Mouse (Mus musculus) kidney, postnatal 4 days (tissue): Measurements from ENCODE around the gene Tstd1.

ENCODE experiments used
- DNase-seq, 2 experiments: peaks; one replicate each; pipeline ENCODE4 v3.0.0; 2021; ENCODE audit warnings: mixed read lengths in 2 of 2

Gene Tstd1

GRCm38 (mm10) chr1:171419291-171419882 is 715 bp downstream of the Tstd1 start:
- DNase-seq, result no peak

- DNase-seq, result no peak
These were observed 1.2 kb downstream of the Tstd1 start for GRCm38 (mm10) chr1:171419905-171420304.

- DNase-seq, result no peak
These were observed 3.9 kb downstream of the Tstd1 start for GRCm38 (mm10) chr1:171422504-171423095.

GRCm38 (mm10) chr1:171424638-171425037 is 6.0 kb downstream of the Tstd1 start:
- no peak for DNase-seq

GRCm38 (mm10) chr1:171425126-171425525 is 6.5 kb downstream of the Tstd1 start:
- DNase-seq, result peak; percentile 30 to 48

- no peak for DNase-seq
These were observed 13.5 kb downstream of the Tstd1 start for GRCm38 (mm10) chr1:171432158-171432557.

- DNase-seq, result no peak
These were observed 16.7 kb downstream of the Tstd1 start for GRCm38 (mm10) chr1:171435288-171435814.

GRCm38 (mm10) chr1:171435974-171436373 is 17.3 kb downstream of the Tstd1 start:
- DNase-seq, result no peak

GRCm38 (mm10) chr1:171437264-171438013 is 18.8 kb downstream of the Tstd1 start, which contains the start of gene F11r:
TSS of gene F11r (plus strand) at chr1:171437535.
- DNase-seq, result peak; percentile 94 to 96

- peak; percentile 35 to 54 for DNase-seq
These were observed 19.5 kb downstream of the Tstd1 start for GRCm38 (mm10) chr1:171438014-171438670.

GRCm38 (mm10) chr1:171439072-171439471 is 20.4 kb downstream of the Tstd1 start:
- no peak for DNase-seq

GRCm38 (mm10) chr1:171440025-171440725 is 21.5 kb downstream of the Tstd1 start:
- peak; percentile 83 to 88 for DNase-seq

GRCm38 (mm10) chr1:171441466-171442412 is 23.1 kb downstream of the Tstd1 start:
- DNase-seq, result peak; percentile 45 to 67

- DNase-seq, result peak in 1 of 2 experiments; percentile 35
These were observed 23.7 kb downstream of the Tstd1 start for GRCm38 (mm10) chr1:171442413-171442760.

- no peak for DNase-seq
These were observed 26.4 kb downstream of the Tstd1 start for GRCm38 (mm10) chr1:171445050-171445449.

- DNase-seq, result no peak
These were observed 28.2 kb downstream of the Tstd1 start for GRCm38 (mm10) chr1:171446854-171447253.

GRCm38 (mm10) chr1:171447692-171448091 is 29.0 kb downstream of the Tstd1 start:
- no peak for DNase-seq

GRCm38 (mm10) chr1:171450062-171450461 is 31.4 kb downstream of the Tstd1 start:
- no peak for DNase-seq

GRCm38 (mm10) chr1:171451001-171451400 is 32.3 kb downstream of the Tstd1 start:
- DNase-seq, result no peak

- DNase-seq, result no peak
These were observed 33.9 kb downstream of the Tstd1 start for GRCm38 (mm10) chr1:171452522-171452921.

GRCm38 (mm10) chr1:171452923-171453322 is 34.3 kb downstream of the Tstd1 start:
- no peak for DNase-seq
